Mouse (Mus musculus) naive thymus-derived CD4-positive, alpha-beta T cell, adult 5 months (primary cell): Measurements from ENCODE around the gene Clcn5. TPM values are rescaled to one million over a fixed set of nuclear protein-coding genes. Genes with fewer than 3 reads are reported as not detected.

Experiments used
- polyA plus RNA-seq: library from polyadenylated mRNA; unstranded; fragments of 100-300 nt; shearing (Covaris generic); gene quantifications from one replicate; pipeline ENCODE4 v1.2.1, GENCODE M21; 2017

Clcn5 gene
- polyA plus RNA-seq, result 3.5 TPM

DNA sequence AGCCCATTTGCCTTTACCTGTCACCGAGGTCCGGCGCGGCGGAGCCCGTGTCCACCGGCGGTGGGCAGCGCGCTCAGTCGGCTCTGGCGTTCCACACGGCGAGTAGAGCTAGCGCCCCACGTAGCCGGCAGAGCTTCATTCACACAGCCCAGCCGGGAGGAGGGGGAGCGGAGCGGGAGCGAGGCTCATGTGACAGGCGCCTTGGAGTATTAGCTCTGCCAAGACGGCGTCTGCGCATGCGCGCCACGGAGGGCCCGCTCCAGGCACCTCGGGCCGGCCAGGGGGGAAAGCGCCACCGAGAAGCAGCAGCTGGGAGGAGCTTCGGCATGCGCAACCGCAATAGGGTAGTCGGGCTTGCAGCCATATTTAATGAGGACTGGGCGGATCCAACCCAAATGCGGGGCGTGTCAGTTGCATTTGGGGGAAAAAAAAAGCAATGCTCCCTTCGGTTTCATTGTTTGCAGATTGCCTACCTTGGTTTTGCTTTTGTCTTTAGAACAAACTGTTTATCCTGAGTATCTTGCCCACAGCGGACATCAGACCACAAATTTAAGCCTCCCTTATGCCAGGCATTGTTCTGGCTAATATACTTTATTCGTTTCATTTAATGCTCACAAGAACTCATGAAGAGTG, at the start of gene Clcn5:
Gene Clcn5 (minus strand): TSS at position 270 of the 633 bp plus-strand sequence.

Other genes starting within 250 kb of the Clcn5 start
- 0.22 TPM for gene Usp27x, start 56.5 kb upstream of the Clcn5 start, polyA plus RNA-seq